Mouse (Mus musculus): ENCODE results near the gene Usp7.

Usp7 gene

DNA sequence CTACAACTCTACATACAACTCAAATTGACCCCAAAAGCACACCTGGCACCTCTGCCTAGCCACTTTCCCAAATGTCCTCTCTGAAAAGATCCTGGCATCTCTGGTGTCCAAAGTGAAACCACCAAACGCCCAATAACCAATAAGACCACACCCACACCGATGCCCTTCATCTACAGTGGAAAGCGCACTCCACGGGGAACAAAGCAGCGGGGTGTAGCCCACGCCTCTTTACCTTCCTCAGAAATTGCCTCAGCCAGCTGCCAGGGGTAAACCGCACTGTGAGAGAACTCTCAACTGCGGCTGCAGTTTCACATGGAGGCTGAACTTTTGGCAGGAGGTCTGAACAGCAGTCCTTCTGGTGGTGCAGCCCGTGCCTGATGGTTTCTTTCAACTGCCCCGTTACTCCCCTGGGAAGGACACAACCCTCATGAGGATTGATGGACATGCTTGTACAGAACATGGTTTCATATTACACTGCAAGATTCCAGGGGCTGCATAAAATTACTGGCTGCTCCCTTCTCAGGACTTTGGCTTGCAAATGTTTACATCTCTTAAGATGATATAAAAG lies 76.5 kb downstream of the Usp7 start:
- DNase-seq = no peak

DNA sequence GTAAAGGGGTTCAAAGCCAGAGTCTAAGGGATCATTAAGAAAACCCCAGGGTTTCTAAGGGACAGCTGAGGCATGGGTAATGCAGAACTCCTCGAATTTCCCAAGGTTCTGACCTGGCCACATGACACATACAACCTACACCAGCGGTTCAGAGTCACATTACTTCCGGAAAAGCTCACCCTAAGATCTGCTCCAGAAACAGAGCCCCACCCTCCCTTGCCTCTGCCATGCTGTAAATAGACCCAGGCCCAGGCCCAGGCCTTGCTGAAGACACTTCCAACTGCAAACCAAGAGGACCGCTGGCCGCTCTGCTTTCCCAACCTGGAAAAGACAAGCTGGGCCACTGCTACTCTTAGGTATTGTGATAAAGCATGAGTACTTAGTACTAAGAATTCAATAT lies 77.3 kb downstream of the Usp7 start:
- no peak for DNase-seq

DNA sequence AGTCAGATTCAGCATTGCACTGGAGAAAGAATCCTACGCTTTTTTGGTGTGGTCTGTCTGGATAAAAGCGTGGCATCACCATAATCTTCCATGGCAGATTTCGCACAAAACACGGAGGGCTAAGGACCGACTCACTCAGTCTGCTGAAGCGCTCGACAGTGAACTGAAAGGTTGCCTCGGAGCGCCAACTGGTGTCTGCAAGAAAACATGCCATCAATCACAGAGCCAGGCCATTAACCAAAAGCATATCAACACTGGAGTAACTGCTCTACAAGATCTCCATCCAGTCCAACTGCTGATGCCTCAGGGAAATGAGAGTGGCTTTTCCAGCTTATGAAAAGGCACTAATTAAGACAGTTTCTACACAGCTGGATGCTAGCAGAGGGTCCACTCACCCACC lies 80.1 kb downstream of the Usp7 start:
- no peak for DNase-seq

DNA sequence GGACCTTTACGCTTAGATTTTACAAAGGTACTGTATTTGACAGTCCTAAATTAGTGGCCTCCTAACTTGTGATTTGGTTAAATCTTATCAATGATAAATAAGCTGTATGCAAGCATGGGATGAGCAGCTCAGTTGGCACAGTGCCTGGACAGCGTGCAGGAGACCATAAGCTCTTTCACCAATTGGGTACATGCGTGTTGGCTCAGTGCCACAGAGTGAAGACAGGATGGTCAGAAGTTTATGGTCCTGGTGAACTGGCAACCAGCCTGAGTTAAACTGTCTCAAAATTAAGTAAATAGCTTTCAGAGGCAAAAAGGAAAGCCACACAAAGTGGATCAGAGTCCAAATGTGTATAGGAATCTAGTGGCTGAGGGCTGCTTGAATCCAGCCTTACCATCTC lies 91.5 kb downstream of the Usp7 start:
- DNase-seq = no peak

DNA sequence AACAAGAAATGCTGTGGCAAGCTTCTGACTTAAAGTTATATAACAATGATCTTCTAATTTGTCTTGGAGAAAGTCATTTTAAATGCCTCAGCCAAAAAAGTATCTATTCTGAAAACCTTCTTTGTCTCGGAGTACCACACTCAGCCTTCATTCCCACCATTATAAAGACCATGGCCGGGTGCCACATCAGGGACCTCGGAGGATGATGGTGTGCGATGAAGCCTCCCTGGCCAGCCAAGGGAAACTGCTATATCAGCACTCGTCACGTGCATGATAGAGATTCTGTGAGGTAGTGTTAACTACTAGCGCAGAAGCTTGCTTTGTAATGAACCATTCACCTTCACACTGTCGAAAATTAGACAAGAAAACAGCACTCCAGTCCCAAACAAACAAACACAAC lies 92.6 kb downstream of the Usp7 start:
- no peak for DNase-seq

DNA sequence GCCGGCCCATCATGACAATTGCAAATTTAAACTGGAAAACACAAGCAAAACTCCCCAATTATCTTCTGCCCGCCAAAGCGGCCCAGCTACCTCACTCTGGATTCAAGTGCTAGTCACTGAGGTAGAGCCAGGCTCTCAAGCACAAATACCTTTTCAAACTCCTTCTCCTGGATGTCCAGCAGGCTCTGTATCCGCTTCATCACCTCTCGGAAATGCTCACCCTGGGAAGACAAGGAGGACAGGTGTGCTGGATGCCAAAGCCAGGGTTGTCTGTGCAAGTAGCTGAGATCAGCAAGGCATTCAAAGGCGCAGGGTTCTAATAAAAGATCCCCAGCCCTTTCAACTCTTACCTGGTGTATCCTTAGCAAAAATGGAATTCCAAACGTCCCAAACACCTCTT lies 100.9 kb downstream of the Usp7 start:
- DNase-seq = peak; percentile 62

DNA sequence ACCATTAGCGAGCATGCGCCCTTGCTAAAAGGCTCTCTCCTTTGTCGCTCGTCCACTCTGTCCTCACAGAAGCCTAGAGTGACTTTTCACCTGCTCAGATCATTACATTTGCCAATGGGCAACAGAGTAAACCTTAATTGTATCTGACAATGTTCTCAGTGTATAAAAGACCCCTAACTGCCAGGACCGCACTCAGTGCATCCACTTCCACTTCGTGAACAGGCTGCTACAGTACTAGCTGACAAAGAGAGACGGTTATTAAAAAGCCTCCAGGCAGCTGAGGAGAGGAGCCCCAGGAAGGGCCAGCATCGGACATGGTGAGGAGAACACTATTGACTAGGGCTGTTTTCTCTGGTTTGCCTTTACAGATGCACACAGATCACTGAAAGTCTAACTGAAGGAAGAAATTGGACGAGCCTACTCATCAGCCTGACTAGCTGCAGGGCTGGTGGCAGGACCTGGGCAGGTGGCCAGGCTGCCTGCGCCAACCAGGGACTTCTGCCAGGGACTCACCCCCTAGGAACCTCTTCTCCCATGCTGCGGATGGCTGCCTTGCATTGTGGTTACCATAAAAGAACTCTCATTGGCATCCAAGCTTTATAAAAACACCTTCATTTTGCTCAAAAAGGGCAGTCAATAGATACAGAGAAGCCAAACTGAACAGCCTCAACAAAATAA lies 102.0 kb downstream of the Usp7 start:
- DNase-seq = peak; percentile 94

DNA sequence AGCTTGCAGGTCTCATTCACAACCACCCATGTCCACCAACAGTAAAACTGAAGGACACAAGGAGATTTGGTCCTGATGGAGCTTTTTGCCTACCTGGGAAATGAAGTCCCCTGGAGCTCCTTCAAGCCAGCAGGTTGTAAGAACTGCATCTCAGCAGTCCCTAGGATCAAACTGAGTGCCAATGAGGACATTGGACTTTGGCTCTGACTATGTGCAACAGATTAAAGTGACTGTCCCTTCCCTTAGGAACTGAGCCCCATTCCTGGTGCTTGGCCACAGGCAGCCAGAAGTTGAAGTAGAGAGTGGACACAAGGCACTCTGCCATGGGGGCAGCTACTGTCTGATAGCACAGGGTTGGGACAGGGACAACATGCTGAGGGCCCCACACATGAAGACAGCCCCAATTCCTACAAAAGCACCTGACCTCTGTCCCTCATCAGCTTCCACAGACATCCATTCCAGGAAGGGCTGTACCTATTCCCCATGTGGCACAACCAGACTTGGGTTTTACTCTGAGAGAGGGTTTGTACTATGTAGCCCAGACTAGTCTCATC lies 104.5 kb downstream of the Usp7 start:
- DNase-seq = no peak

DNA sequence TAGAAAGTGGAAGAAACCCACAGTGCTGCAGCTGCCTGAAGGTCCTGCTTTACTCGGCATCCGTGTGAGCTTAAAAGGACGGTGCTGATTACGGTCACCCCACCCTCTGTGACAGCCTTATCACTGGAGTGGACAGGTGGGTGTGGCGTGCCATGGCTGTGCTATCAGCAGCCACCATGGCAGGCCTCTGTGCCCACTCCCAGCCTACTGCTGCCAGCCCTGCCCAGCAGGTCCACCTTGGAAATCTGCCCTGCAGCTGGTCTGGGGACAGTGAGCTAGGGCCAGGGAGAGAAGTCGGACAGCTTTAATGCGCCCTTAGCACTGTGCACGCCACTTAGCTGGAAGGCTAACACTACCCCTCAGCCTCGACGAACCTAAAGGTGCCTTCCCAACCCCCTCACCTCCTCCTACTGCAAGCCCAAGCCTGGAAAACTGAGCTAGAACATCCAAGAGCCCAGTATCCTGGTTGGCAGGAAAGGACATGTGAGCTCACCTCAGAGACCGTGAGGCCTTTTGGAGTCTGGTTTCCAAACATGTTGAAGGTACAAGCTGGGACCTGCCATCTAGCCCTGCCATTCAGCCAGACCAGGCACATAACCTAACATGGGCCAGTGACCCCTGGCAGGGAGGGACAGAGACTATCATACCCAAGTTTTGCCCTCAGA lies 105.1 kb downstream of the Usp7 start:
- peak; percentile 39 for DNase-seq

DNA sequence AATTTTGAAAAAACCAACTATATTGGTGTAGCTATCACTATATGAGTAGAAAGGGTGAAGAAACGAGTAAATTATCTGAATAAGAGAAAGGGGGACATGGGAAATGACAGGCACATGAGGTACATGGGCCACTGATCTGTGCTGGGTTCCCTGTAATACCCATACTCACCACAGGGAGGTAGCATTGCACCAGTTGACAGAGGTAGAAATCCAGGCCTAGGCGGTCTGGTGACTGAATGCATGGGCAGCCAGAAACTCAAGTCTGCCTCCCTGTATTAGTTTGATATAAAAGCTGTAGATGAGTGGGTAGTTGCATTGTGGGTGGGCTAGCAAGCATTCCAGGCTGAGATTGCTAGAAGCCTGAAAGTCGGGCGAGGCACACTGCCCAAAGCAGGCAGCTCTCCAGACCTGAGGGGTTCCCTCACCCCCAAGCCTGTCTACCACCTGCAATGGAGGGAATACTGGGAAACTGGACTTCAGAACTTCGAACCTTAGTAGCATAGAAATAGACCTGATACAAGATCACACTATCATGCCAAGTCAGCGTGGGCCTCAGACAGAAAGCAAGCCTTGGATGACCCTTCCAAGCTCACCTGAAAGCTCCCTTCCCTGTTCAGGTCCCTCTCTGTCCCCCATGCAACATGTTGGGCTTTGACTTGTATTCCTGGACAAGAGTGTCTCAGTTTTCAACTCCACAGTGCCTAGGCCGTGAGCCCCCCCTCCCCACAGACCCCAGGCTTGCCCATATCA lies 105.8 kb downstream of the Usp7 start:
- peak; percentile 84 for DNase-seq

DNA sequence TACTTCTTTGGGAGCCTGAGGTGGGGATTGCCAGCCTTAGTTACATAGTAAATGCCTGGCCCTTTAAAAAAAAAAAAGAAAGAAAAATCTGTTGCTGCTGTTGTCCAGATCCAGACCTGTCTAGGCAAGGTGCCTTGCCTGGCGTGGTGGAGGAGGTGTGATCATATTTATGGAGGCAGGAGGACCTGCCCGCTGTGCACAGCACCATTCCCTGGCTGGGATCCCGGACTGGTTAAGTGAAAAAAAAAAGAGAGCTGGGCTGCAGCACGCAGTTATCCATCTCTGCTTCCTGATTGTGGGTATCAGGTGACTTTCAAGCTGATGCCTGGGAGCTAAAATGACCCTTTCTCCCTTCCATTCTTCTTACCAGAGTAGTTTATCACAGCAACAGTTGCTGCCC lies 107.0 kb downstream of the Usp7 start:
- DNase-seq = peak; percentile 81

DNA sequence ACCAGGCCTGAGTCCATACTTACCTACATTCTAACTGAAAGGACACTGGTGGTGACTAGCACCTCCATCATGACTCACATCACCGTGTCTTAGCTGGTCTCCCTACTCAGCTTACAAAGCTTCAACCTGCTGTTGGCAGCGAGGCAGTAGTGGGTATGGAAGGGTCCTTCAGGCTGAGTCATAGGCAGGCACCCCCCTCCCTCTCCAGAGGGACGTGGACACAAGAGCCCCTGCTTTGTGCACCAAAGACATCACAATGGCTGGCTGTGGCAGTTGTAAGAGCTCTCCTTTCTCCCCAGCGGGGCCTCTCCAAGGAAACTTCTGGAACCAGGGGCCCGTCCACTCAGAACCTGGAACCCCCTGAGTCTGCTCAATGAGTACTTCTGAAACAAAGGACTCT lies 111.6 kb downstream of the Usp7 start, which contains the start of gene Gm5767:
Gene Gm5767, plus strand, starts transcription at position 301 of the 400 bp plus-strand sequence.
- DNase-seq = no peak

DNA sequence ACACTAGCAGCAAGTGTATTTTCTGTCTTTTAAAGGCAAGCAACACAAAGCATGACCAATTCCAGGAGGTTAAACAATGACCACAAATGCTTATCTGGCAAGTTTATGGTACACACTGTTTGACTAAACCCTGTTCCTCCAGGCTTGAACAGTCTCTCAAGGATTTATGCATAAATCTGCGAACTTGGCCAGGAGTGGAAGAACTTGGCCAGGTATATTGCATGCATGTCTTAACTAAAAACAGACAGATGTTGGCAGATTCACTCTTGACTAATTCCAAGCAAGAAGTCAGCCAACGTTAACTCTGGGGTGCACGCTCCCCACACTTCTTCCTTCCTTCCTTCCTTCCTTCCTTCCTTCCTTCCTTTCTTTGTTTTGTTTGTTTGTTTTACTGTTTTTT lies 112.3 kb downstream of the Usp7 start:
- DNase-seq = no peak

DNA sequence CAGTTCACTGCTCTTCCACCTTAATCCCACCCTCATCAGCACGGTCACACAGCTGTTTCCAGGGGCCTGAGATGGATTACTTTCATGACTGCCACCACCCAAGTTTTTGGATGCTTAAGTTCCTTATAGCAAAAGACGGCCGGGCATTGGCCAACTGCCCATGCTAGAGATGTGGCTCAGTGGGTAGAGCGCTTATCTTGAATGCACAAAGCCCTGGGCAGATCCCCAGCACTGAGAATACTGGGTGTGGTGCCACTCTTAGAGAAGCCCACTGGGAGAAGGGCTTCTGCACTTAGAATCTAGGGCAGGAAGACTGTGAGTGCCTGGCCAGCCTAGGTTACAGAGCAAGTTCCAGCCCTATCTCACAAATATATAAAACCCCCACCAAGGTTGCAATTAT lies 113.4 kb downstream of the Usp7 start:
- no peak for DNase-seq

DNA sequence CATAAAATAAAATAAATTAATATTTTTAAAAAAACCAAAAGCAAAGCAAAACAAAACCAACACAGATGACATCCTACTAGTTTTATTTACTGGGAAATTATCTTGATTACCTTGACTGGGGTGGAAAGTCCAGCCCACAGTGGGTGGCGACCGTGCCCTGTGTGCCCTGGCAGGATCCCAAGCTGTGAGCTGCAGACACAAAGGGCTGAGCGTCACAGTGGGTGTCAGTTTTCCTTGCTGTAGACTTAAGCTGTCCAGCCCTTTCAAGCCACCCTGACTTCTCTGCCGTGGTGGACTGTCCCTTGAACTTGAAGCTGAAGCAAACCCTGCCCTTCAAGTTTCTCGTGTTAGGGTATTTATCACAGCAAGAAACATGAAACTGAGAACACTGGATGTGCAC lies 114.1 kb downstream of the Usp7 start:
- no peak for DNase-seq

DNA sequence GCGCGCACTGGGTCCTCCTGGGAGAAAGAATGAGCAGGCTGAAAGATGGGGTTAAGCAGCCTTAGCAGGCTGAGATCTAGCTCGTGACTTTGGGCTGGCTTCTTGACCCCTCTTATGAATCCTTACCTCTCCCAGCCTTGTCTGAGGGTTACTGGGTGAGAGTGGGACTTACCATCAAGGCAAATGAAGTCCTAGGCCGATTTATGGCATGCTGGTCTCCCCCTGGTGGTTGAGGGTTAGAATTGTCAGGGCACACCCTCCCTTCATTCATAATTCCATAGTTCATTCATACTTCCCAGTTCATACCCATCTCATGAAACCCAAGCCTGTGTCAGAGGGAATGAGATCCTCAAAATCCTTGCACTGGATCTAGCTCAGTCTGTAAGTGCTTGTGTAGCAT lies 115.3 kb downstream of the Usp7 start:
- DNase-seq = peak; percentile 56

DNA sequence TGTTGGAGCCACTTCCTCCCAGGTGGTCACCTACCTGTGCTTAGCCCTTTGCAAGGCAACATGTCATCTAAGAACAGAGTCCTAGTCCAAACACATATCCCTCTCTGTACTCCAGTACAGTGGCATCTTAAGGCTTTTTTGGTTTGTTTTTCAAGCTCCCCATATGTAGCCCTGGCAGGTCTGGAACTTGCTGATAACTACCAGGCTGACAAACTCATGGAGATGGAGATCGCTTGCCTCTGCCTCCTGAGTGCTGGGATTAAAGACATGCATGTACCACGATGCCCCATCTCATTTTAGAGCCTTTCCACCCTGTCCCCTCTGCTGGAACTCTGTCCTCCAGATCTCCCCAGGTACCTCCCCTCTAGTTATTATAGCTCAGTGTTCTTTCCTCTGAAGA lies 115.9 kb downstream of the Usp7 start:
- no peak for DNase-seq

DNA sequence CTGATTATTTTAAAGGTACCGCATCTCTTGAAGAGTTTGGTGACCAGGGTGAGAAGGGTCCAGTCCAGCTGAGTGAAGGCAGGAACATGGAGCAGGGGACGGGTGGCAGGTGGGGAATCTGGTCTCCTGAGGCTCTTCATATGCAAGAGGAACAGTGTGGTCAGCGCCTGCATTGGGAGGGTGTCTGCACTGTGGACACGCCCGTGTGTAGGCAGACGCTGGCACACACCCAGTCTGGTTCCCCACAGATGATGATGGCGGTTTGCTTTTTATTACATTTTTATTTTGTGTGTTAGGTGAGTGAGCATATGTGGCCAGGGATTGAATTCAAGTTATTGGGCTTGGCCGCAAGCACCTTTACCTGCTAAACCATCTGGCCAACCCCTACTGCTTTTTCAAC lies 116.5 kb downstream of the Usp7 start:
- DNase-seq = no peak

DNA sequence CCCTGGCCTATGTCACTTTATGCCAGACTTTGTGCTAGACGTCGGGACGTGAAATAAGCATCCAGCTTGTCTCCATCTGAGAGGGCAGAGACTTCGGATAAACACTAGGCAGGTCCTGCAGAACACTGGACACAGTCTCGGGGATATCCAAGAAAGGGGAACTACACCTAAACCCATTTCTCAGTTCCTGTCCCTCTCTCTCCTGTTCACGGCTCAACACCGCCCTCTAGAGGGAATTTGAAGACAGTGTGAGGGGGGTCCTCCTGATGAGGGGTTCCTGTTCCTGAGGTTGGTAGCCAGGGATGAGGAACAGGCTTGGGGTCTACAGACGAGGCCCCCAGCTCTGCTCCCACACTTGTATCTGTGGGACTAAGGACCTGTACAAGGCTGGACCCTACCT lies 117.9 kb downstream of the Usp7 start:
- DNase-seq = no peak

DNA sequence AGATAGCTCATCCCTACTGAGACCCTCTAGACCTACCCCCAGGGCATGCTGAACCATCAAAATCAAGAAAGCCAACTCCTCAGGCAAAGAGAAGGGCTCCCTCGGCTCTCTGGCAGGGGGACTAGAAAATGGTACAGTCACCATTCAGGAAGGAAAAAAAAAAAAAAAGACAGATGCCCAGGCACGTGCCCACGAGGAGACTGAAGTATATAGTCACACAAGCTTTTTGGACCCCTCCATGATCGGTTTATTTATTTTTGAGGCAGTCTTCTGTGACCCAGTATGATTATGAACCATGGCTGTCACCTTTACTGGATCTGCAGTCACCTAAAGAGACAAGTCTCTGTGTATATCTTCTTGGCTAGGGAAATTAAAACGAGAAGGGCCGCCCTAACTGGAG lies 118.8 kb downstream of the Usp7 start:
- DNase-seq = no peak

DNA sequence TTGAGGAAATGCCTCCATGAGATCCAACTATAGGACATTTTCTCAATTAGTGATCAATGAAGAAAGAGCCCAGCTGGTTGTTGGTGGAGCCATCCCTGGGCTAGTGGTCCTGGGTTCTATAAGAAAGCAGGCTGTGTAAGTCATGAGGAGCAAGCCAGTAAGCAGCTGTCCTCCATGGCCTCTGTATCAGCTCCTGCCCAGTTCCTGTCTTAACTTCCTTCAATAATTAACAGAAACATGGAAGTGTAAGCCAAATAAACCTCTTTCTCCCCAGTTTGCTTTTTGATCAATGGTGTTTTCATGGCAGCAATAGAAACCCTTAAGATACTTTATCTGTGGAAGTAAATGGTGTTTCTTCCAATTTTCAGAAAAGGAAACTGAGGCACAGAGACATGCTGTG lies 119.3 kb downstream of the Usp7 start:
- DNase-seq = no peak

DNA sequence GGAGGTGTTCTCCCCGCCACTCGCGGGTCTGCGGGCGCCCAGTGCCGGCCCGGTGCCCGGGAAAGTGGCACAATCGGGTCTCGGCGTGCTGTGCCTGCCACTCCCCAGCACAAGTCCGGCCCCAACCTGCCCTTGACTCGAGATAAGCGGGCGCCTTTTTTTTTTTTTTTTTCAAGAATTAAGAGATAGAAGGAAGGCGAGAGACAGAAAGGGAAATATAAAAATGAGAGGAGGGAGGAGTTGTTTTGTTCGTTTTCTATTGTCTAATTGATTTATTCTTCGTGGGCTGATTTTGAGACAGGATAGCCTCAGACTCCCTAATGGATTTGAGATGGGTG lies 119.8 kb downstream of the Usp7 start:
- DNase-seq = no peak

DNA sequence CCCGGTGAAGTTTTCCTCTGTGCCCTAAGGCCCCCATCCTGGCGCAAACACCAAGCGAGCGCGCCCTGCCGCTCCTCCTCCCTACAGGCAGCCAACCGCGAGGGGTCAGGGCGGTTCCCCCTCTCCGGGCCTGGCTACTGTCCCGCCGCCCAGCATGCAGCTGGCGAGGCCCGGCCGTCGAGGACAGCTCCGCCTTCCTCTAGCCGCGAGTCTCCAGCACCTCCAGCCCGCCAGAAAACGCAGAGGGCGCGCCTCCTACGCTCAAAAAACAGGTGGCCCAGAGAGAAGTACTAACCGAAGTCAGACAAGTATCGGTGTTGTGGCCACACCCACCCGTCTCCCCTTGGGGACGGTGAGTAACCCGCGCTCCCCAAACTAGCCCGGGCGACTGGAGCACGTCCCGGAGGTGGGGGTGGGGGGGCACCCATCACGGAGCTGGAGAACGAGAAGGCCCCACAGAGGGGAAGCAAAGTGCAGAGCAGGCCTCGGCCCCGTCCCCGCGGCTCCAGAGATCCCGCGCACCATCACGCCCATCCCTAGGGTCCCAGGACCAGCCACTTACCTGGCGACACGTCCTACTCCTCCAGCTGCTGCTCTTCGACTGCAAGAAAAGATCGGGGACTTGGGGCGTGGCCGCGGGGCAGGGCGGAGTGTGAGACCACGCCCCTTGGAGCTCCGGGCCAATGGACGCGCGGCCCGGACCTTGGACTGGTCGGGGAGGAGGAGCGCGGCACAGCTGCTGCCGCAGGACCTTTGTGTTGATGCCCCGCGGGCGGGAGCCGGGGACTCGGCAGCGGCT lies 120.4 kb downstream of the Usp7 start, which contains the start of gene Carhsp1:
Gene Carhsp1, minus strand, starts transcription at position 605 of the 799 bp plus-strand sequence.
- peak; percentile 51 for DNase-seq
